Mouse (Mus musculus) intestine, postnatal 0 days (tissue): ENCODE data around the gene B4galnt4. TPM values are rescaled to one million over a fixed set of nuclear protein-coding genes. Genes with fewer than 3 reads are reported as not detected.

Source experiments
- ATAC-seq: fragments of 200-750 bp; cut with Nextera tagmentation; 2 replicates; pipeline ENCODE4 v1.8.0; 2017; ENCODE audit warnings: mild to moderate bottlenecking, moderate TSS enrichment, moderate library complexity
- H3K27ac ChIP-seq: fragments of 300-500 bp; sonication (generic); 2 replicates; pipeline ENCODE4 v1.5.1; 2014; ENCODE audit warnings: mild to moderate bottlenecking, low read depth, low read length, moderate library complexity
- H3K27me3 ChIP-seq: fragments of 300-500 bp; sonication (generic); replicated peaks from 2 replicates; pipeline ENCODE4 v1.6.1; 2014; ENCODE audit warnings: low read length, mixed read lengths; ENCODE audit not compliant: control insufficient read depth, insufficient read depth
- H3K36me3 ChIP-seq: fragments of 300-500 bp; sonication (generic); 2 replicates; pipeline ENCODE4 v1.6.1; 2014; ENCODE audit warnings: mild to moderate bottlenecking, moderate library complexity; ENCODE audit not compliant: control insufficient read depth, insufficient read depth
- H3K4me1 ChIP-seq: fragments of 300-500 bp; sonication (generic); replicated peaks from 2 replicates; pipeline ENCODE4 v1.6.1; 2014; ENCODE audit warnings: antibody characterized with exemption, low read length, mixed read lengths; ENCODE audit not compliant: control insufficient read depth, insufficient read depth
- H3K4me2 ChIP-seq: fragments of 300-500 bp; sonication (generic); replicated peaks from 2 replicates; pipeline ENCODE4 v1.6.1; 2014; ENCODE audit warnings: low read depth, mild to moderate bottlenecking, moderate library complexity
- H3K4me3 ChIP-seq: fragments of 300-500 bp; sonication (generic); 2 replicates; pipeline ENCODE4 v1.5.1; 2014; ENCODE audit warnings: low read depth, low read length
- H3K9ac ChIP-seq: fragments of 300-500 bp; sonication (generic); 2 replicates; pipeline ENCODE4 v1.6.1; 2014; ENCODE audit warnings: mild to moderate bottlenecking, low read depth, low read length
- H3K9me3 ChIP-seq: fragments of 300-500 bp; sonication (generic); 2 replicates; pipeline ENCODE4 v1.6.1; 2016; ENCODE audit warnings: mixed run types; ENCODE audit not compliant: control insufficient read depth
- CTCF ChIP-seq: sonication (generic); IDR thresholded peaks from 2 replicates; pipeline ENCODE4 v1.5.1; 2016; ENCODE audit warnings: low read depth, mild to moderate bottlenecking, control low read depth, antibody characterized with exemption, moderate library complexity
- WGBS: fragments of 180-500 bp; shearing (Covaris S2); extraction: QIAGEN DNeasy Blood & Tissue Kit; methylation state at CpG from one replicate; pipeline ENCODE4 v1.1.7; 2014; 5-methylcytosine and 5-hydroxymethylcytosine counted together
- polyA plus RNA-seq: library from polyadenylated mRNA; unstranded; fragments of >200 nt; fragmentation: Nextera tagmentation; extraction: Ambion mirVana; gene quantifications from 2 replicates; pipeline ENCODE4 v1.2.1, GENCODE M21; 2015

The B4galnt4 gene
- polyA plus RNA-seq, 1 experiment from 2014 or later, result 1.9 TPM

GRCm38 (mm10) chr7:141063353-141063752 lies 2.4 kb downstream of the B4galnt4 start:
- no peak overlapping the region for H3K27ac ChIP-seq
- H3K4me1 ChIP-seq, result peaks cover 6% of the 10 kb centered on the region; the same call in 1 of the 2 replicates
- H3K4me2 ChIP-seq, result no peak overlapping the region
- peaks cover 8% of the 10 kb centered on the region; the same call in 1 of the 2 replicates for H3K27me3 ChIP-seq
- no peaks in the 10 kb centered on the region for H3K9me3 ChIP-seq
- no peak for ATAC-seq
- no peak overlapping the region for H3K9ac ChIP-seq
- H3K36me3 ChIP-seq, result 0 out of 2 replicates have a peak, but pooled peaks cover 4% of the 10 kb centered on the region
- TF ChIP-seq CTCF, result no peak
- H3K4me3 ChIP-seq, result no peak overlapping the region
- 84% methylated on average over 3 of the region's 3 CpGs for WGBS

- Histone ChIP-seq H3K4me2 (peak overlapping the region; percentile 1; the same call in 1 of the 2 replicates), H3K9me3 (no peaks in the 10 kb centered on the region), H3K4me1 (peaks cover 6% of the 10 kb centered on the region; the same call in 1 of the 2 replicates), H3K27me3 (peaks cover 8% of the 10 kb centered on the region; the same call in 1 of the 2 replicates), H3K9ac (no peak overlapping the region), H3K36me3 (0 out of 2 replicates have a peak, but pooled peaks cover 4% of the 10 kb centered on the region), H3K4me3 (no peak overlapping the region), H3K27ac (peak overlapping the region; percentile 35; the same call in 1 of the 2 replicates)
- ATAC-seq, result peak; percentile 86
- WGBS, result 21% methylated on average over 7 of the region's 7 CpGs
- no peak for TF ChIP-seq CTCF
Measured at GRCm38 (mm10) chr7:141064175-141064574, 3.3 kb downstream of the B4galnt4 start.

- Histone ChIP-seq H3K9ac (no peak overlapping the region), H3K27ac (peak overlapping the region; percentile 35; the same call in 1 of the 2 replicates)
- 43% methylated on average over 7 of the region's 7 CpGs for WGBS
Measured at GRCm38 (mm10) chr7:141064576-141064975, 3.7 kb downstream of the B4galnt4 start.

GRCm38 (mm10) chr7:141068351-141068750 lies 7.4 kb downstream of the B4galnt4 start:
- H3K9ac ChIP-seq, result no peak overlapping the region
- H3K27me3 ChIP-seq, result peaks cover 7% of the 10 kb centered on the region
- H3K4me1 ChIP-seq, result no peaks in the 10 kb centered on the region
- no peak overlapping the region for H3K4me2 ChIP-seq
- 72% methylated on average over 19 of the region's 19 CpGs for WGBS
- H3K4me3 ChIP-seq, result no peak overlapping the region
- 0 out of 2 replicates have a peak, but pooled peaks cover 4% of the 10 kb centered on the region for H3K36me3 ChIP-seq
- no peak overlapping the region; the same call in 1 of the 2 replicates for H3K27ac ChIP-seq
- ATAC-seq, result no peak
- H3K9me3 ChIP-seq, result no peaks in the 10 kb centered on the region
- no peak for TF ChIP-seq CTCF

More at GRCm38 (mm10) chr7:141064576-141064975, 3.7 kb downstream of the B4galnt4 start:
- 0 out of 2 replicates have a peak, but pooled peaks cover 4% of the 10 kb centered on the region for H3K36me3 ChIP-seq
- 0 out of 2 replicates have a peak overlapping the region, but pooled peaks have one; percentile 1 for H3K4me2 ChIP-seq
- ATAC-seq, result no peak
- peaks cover 8% of the 10 kb centered on the region; the same call in 1 of the 2 replicates for H3K27me3 ChIP-seq
- no peaks in the 10 kb centered on the region for H3K9me3 ChIP-seq
- H3K4me3 ChIP-seq, result no peak overlapping the region
- TF ChIP-seq CTCF, result no peak
- peaks cover 6% of the 10 kb centered on the region; the same call in 1 of the 2 replicates for H3K4me1 ChIP-seq

GRCm38 (mm10) chr7:141070058-141070862 lies 9.4 kb downstream of the B4galnt4 start:
- Histone ChIP-seq H3K27me3 (peaks cover 7% of the 10 kb centered on the region), H3K27ac (no peak overlapping the region), H3K9me3 (no peaks in the 10 kb centered on the region), H3K36me3 (0 out of 2 replicates have a peak, but pooled peaks cover under 1% of the 10 kb centered on the region), H3K4me3 (peak overlapping the region; percentile 36), H3K9ac (peak overlapping the region; percentile 45), H3K4me1 (no peaks in the 10 kb centered on the region), H3K4me2 (peak overlapping the region; percentile 73)
- 1% methylated on average over 51 of the region's 51 CpGs for WGBS
- peak; percentile 91 for TF ChIP-seq CTCF
- no peak; the same call in 1 of the 2 replicates for ATAC-seq
